Mouse (Mus musculus): ENCODE data around the gene Mbnl3. TPM values are rescaled to one million over a fixed set of nuclear protein-coding genes. Genes with fewer than 3 reads are reported as not detected.

The Mbnl3 gene
- polyA plus RNA-seq, 1 experiment, result 0.13 TPM

DNA sequence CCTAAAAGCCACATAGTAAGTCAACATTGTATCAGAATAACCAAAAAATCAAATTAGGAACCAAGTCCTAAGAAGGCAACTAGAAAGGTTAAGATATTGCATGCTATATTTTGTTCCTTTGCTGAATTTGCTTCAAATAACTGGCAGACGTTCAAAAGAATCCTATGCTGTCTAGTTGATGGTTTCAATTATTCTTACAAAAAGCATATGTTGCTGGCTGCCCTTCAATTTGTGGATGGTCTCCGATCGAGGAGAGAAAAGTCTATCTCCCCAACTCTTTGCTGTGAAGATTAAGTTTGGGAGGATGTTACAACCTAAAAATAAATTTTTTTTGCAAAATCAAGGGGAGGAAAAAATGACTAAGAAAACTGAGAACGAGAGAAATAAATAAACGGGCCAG lies 41.6 kb downstream of the Mbnl3 start:
- Histone ChIP-seq H3K4me3 (ENCODE audit: insufficient read depth, low read length) (no peak overlapping the region), H3K4me1 (ENCODE audit: control insufficient read depth, insufficient read depth, low read length) (no peaks in the 10 kb centered on the region), H3K27ac (ENCODE audit: insufficient read depth, low read length) (no peak overlapping the region)
- no peak for TF ChIP-seq POLR2A (IDR thresholded peaks at IDR 0.05; ENCODE audit: extremely low read depth, insufficient read depth, low read length)
- no peak for TF ChIP-seq CTCF (IDR thresholded peaks at IDR 0.05; ENCODE audit: extremely low read depth, insufficient read depth, low read length)

DNA sequence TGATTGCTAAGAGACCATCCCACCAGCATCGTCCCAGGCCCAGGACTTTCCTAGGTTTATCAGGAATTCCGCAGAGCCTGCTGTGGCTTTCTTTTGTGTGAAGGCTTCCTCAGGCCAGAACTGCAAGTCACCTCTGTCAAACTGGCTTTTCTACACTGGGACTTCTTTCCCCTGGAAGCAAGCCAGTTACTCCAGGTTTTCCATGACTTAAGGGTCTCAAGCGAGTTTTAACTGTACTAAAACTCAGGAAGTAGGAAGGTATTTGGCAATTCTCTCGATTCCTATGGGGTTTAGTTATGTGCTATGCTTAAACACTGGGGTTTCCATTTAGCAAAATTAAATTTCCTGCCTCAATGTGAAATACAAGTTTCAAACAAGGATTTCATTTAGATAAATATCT lies 57.9 kb downstream of the Mbnl3 start:
- no peak overlapping the region for H3K4me3 ChIP-seq (ENCODE audit: insufficient read depth, low read length)
- no peaks in the 10 kb centered on the region for H3K4me1 ChIP-seq (ENCODE audit: control insufficient read depth, insufficient read depth, low read length)
- H3K27ac ChIP-seq (ENCODE audit: insufficient read depth, low read length), result no peak overlapping the region
- TF ChIP-seq POLR2A (IDR thresholded peaks at IDR 0.05; ENCODE audit: extremely low read depth, insufficient read depth, low read length) (no peak), CTCF (IDR thresholded peaks at IDR 0.05; ENCODE audit: extremely low read depth, insufficient read depth, low read length) (no peak)

GRCm38 (mm10) chrX:51146351-51146750 lies 60.0 kb downstream of the Mbnl3 start:
- no peak overlapping the region for H3K4me3 ChIP-seq (ENCODE audit: insufficient read depth, low read length)
- no peaks in the 10 kb centered on the region for H3K4me1 ChIP-seq (ENCODE audit: control insufficient read depth, insufficient read depth, low read length)
- no peak overlapping the region for H3K27ac ChIP-seq (ENCODE audit: insufficient read depth, low read length)
- TF ChIP-seq CTCF (IDR thresholded peaks at IDR 0.05; ENCODE audit: extremely low read depth, insufficient read depth, low read length) (no peak), POLR2A (IDR thresholded peaks at IDR 0.05; ENCODE audit: extremely low read depth, insufficient read depth, low read length) (no peak)

DNA sequence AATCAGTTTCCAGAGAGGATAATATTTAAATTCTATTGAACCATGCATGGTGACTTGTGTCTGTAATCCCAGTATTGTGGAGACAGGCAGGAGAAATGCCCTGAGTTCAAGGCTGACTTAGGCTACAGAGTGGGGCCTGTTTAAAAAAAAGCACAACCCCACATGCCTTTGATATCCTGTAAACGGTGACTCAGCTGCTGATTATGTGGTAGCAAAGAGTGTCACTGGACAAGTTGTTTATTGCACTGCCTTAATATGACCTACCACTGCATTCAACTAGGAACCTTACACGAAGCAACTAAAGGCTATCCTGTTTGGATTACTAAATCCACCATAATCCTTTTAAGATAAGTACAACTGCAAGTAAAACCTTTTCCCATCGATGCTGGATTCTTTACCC lies 66.3 kb downstream of the Mbnl3 start:
- TF ChIP-seq CTCF (IDR thresholded peaks at IDR 0.05; ENCODE audit: extremely low read depth, insufficient read depth, low read length) (no peak), POLR2A (IDR thresholded peaks at IDR 0.05; ENCODE audit: extremely low read depth, insufficient read depth, low read length) (no peak)
- no peak overlapping the region for H3K27ac ChIP-seq (ENCODE audit: insufficient read depth, low read length)
- H3K4me3 ChIP-seq (ENCODE audit: insufficient read depth, low read length), result no peak overlapping the region
- no peaks in the 10 kb centered on the region for H3K4me1 ChIP-seq (ENCODE audit: control insufficient read depth, insufficient read depth, low read length)

DNA sequence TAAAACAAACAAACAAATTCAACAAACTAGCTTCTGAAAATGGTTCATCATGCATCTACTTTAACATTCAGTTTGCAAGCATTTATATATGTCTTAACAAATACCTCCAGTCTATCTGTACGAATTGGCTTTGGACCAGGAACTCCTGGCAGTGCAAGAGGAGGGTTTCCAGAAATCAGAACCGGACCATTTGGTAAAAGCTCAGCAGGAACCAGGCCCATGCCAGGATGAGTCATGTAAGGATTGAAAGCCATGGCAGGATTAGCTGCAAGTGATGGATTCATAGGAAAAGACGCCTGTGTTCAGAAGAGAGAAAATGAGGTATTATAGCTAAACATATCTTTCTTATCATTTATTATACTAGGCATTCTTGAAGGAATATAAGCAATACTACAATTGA lies 75.0 kb downstream of the Mbnl3 start:
- TF ChIP-seq CTCF (IDR thresholded peaks at IDR 0.05; ENCODE audit: extremely low read depth, insufficient read depth, low read length), result no peak
- TF ChIP-seq POLR2A (IDR thresholded peaks at IDR 0.05; ENCODE audit: extremely low read depth, insufficient read depth, low read length), result no peak
- no peak overlapping the region for H3K4me3 ChIP-seq (ENCODE audit: insufficient read depth, low read length)

DNA sequence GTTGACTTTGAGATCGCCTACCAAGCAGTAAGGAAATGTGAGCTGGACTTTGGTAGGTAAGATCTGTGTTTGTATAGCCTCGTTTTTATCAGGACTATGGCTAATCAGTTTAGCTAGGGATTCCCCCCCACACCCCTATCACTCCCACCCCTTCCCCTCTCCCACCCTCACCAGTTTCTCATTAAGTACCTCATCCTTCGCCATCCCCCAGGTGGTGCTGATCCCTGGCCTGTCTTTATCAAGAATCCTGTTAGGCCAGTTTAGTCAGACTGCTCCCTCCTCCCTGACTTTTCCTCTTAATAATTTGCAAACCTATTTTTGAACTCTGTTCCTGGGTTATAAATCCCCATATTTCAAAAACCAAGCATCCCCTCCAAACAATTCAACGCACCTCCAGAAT lies 103.6 kb downstream of the Mbnl3 start:
- H3K4me3 ChIP-seq (ENCODE audit: insufficient read depth, low read length), result no peak overlapping the region
- no peak overlapping the region for H3K27ac ChIP-seq (ENCODE audit: insufficient read depth, low read length)
- no peaks in the 10 kb centered on the region for H3K4me1 ChIP-seq (ENCODE audit: control insufficient read depth, insufficient read depth, low read length)
- TF ChIP-seq CTCF (IDR thresholded peaks at IDR 0.05; ENCODE audit: extremely low read depth, insufficient read depth, low read length) (no peak), POLR2A (IDR thresholded peaks at IDR 0.05; ENCODE audit: extremely low read depth, insufficient read depth, low read length) (no peak)

More for the DNA sequence above, 75.0 kb downstream of the Mbnl3 start:
- no peak overlapping the region for H3K27ac ChIP-seq (ENCODE audit: insufficient read depth, low read length)
- no peaks in the 10 kb centered on the region for H3K4me1 ChIP-seq (ENCODE audit: control insufficient read depth, insufficient read depth, low read length)

DNA sequence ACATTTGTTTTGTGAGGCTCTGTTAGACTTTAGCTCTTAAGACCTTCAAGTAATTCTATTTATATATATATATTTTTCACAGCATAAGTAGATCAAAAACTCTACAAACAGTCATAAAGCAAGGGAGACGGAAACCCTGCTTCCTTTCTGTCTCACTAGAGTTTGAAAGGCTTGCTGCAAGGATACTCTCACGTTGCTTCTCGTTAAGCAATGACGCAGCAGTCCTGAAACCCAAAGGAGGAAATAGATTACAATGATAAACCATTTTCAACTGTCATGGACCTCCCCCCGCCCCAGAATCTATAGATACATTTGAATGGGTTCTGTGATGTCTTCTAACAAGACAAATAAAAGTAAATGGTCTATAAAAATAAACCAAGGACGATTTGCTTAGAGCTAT lies 121.4 kb downstream of the Mbnl3 start:
- no peak overlapping the region for H3K4me3 ChIP-seq (ENCODE audit: insufficient read depth, low read length)
- H3K27ac ChIP-seq (ENCODE audit: insufficient read depth, low read length), result no peak overlapping the region
- no peaks in the 10 kb centered on the region for H3K4me1 ChIP-seq (ENCODE audit: control insufficient read depth, insufficient read depth, low read length)
- TF ChIP-seq CTCF (IDR thresholded peaks at IDR 0.05; ENCODE audit: extremely low read depth, insufficient read depth, low read length), result no peak
- no peak for TF ChIP-seq POLR2A (IDR thresholded peaks at IDR 0.05; ENCODE audit: extremely low read depth, insufficient read depth, low read length)

DNA sequence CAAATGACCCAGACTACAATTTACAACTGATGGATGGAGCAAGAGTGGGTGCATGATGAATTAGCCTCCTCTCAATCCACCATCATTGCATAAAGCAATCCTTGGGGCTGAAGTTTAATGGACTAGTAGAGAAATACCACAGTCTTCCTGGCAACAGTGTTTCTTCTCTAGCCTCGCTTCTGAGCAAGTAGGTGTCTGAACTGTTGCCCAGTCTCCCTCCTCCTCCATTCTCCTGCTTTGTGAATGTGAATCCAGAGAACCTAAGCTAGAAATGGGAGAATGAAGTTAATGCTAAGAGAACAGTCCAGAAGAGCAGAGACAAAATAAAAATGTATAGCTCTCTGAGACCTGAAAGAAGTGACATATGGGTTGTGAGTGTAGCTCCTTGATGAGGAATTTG lies 122.1 kb downstream of the Mbnl3 start:
- no peak for TF ChIP-seq CTCF (IDR thresholded peaks at IDR 0.05; ENCODE audit: extremely low read depth, insufficient read depth, low read length)
- TF ChIP-seq POLR2A (IDR thresholded peaks at IDR 0.05; ENCODE audit: extremely low read depth, insufficient read depth, low read length), result no peak
- Histone ChIP-seq H3K4me3 (ENCODE audit: insufficient read depth, low read length) (no peak overlapping the region), H3K4me1 (ENCODE audit: control insufficient read depth, insufficient read depth, low read length) (no peaks in the 10 kb centered on the region), H3K27ac (ENCODE audit: insufficient read depth, low read length) (no peak overlapping the region)

- Histone ChIP-seq H3K4me3 (ENCODE audit: insufficient read depth, low read length) (no peak overlapping the region), H3K4me1 (ENCODE audit: control insufficient read depth, insufficient read depth, low read length) (no peaks in the 10 kb centered on the region), H3K27ac (ENCODE audit: insufficient read depth, low read length) (no peak overlapping the region)
- no peak for TF ChIP-seq POLR2A (IDR thresholded peaks at IDR 0.05; ENCODE audit: extremely low read depth, insufficient read depth, low read length)
- peak; percentile 35; the same call in 1 of the 2 replicates for TF ChIP-seq CTCF (IDR thresholded peaks at IDR 0.05; ENCODE audit: extremely low read depth, insufficient read depth, low read length)
Observed at GRCm38 (mm10) chrX:51076744-51077143, 129.6 kb downstream of the Mbnl3 start.

Other genes starting within 250 kb of the Mbnl3 start
- 16.5 and 18.5 TPM in 2 replicates for gene Rap2c, start 188.5 kb downstream of the Mbnl3 start, polyA plus RNA-seq (2012; rRNA removed)